Mouse (Mus musculus) adrenal gland, adult 8-10 months (tissue): ENCODE results near the gene Serp2. TPM values are rescaled to one million over a fixed set of nuclear protein-coding genes. Genes with fewer than 3 reads are reported as not detected.

Experiments used
- DNase-seq: peaks from one replicate; pipeline ENCODE4 v3.0.0; 2022
- total RNA-seq, 4 experiments: library from RNA; stranded (reverse); gene quantifications; 2 replicates each; pipeline ENCODE4 v1.2.4; 2022

Serp2 gene
- total RNA-seq, 4 experiments from 2014 or later, result 4.5 to 10.0 (median 6.7) TPM

- no peak for DNase-seq
Observed at GRCm38 (mm10) chr14:76527030-76527719, 29.5 kb downstream of the Serp2 start.

- no peak for DNase-seq
Observed at GRCm38 (mm10) chr14:76526467-76526866, 30.2 kb downstream of the Serp2 start.

- no peak for DNase-seq
Observed at GRCm38 (mm10) chr14:76523344-76523743, 33.3 kb downstream of the Serp2 start.

GRCm38 (mm10) chr14:76521308-76521707, 35.4 kb downstream of the Serp2 start:
- DNase-seq, result no peak

- DNase-seq, result no peak
Observed at GRCm38 (mm10) chr14:76520606-76521005, 36.1 kb downstream of the Serp2 start.

GRCm38 (mm10) chr14:76518217-76518616, 38.5 kb downstream of the Serp2 start:
- no peak for DNase-seq

- DNase-seq, result no peak
Observed at GRCm38 (mm10) chr14:76515620-76516019, 41.1 kb downstream of the Serp2 start.

- DNase-seq, result no peak
Observed at GRCm38 (mm10) chr14:76514050-76514585, 42.6 kb downstream of the Serp2 start.

GRCm38 (mm10) chr14:76513395-76514049, 43.2 kb downstream of the Serp2 start:
- DNase-seq, result no peak

- no peak for DNase-seq
Observed at GRCm38 (mm10) chr14:76511971-76512370, 44.7 kb downstream of the Serp2 start.

- peak; percentile 35 for DNase-seq
Observed at GRCm38 (mm10) chr14:76508701-76509100, 48.0 kb downstream of the Serp2 start.

GRCm38 (mm10) chr14:76507804-76508500, 48.7 kb downstream of the Serp2 start:
- no peak for DNase-seq

GRCm38 (mm10) chr14:76507357-76507756, 49.3 kb downstream of the Serp2 start:
- DNase-seq, result no peak

- peak; percentile 28 for DNase-seq
Observed at GRCm38 (mm10) chr14:76506425-76507205, 50.1 kb downstream of the Serp2 start.

- DNase-seq, result peak; percentile 88
Observed at GRCm38 (mm10) chr14:76505439-76506220, 51.1 kb downstream of the Serp2 start.

GRCm38 (mm10) chr14:76505101-76505438, 51.6 kb downstream of the Serp2 start:
- DNase-seq, result no peak

GRCm38 (mm10) chr14:76504121-76504737, 52.5 kb downstream of the Serp2 start:
- peak; percentile 92 for DNase-seq

GRCm38 (mm10) chr14:76503231-76503851, 53.3 kb downstream of the Serp2 start:
- no peak for DNase-seq

GRCm38 (mm10) chr14:76500036-76500435, 56.7 kb downstream of the Serp2 start:
- DNase-seq, result no peak

- no peak for DNase-seq
Observed at GRCm38 (mm10) chr14:76499492-76499891, 57.2 kb downstream of the Serp2 start.

GRCm38 (mm10) chr14:76498210-76498609, 58.5 kb downstream of the Serp2 start:
- no peak for DNase-seq
